Mouse (Mus musculus) left cerebral cortex, postnatal 4 days (tissue): ENCODE measurements at regions not wholly inside any gene's neighbourhood (a gene's known extent, or its start where the extent isn't known, plus 50 kb on each side); places are given as distances from the start of the nearest gene placed in this dataset.

Source experiments
- DNase-seq: peaks from one replicate; pipeline ENCODE4 v3.0.0-alpha.2; 2022
- intact Hi-C: fragments of 180-260 bp; cut with DNase I; formaldehyde crosslinking; loops from one replicate; pipeline ENCODE4 v1.15.1; 2025

DNA sequence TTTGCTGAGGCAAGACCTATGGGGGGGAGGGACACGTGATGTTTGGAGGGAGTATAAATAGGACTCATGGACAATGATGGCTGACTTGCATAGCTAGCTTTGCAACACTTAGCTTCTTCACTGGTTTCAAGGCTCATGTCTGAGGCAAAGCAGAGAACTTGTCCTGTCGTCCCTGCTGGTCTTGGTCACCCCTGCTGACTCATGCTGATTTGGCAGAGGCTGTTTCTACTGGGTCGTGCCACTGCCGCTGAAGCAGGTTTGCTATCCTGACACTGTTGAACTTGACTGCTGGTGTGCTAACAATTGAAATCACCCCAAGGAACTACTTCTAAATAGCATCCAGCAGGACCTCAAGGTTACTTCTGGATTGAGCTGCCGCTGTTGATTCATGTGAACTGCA is 329.0 kb downstream of the Cxcl12 start:
- intact Hi-C loops: no loop called here
- DNase-seq: no peak

- intact Hi-C loops: no loop called here
- DNase-seq: peak; percentile 66
Observed at GRCm38 (mm10) chr6:117497904-117498303, 329.6 kb downstream of the Cxcl12 start.

- DNase-seq: no peak
- intact Hi-C loops: no loop called here
Observed at GRCm38 (mm10) chr6:117502346-117502745, 334.0 kb downstream of the Cxcl12 start.

- DNase-seq: no peak
- intact Hi-C loops: no loop called here
Observed at GRCm38 (mm10) chr6:117504771-117505170, 336.2 kb upstream of the Zfp637 start.

GRCm38 (mm10) chr6:117505431-117505830 is 335.5 kb upstream of the Zfp637 start:
- no peak for DNase-seq
- intact Hi-C loops: no loop called here

DNA sequence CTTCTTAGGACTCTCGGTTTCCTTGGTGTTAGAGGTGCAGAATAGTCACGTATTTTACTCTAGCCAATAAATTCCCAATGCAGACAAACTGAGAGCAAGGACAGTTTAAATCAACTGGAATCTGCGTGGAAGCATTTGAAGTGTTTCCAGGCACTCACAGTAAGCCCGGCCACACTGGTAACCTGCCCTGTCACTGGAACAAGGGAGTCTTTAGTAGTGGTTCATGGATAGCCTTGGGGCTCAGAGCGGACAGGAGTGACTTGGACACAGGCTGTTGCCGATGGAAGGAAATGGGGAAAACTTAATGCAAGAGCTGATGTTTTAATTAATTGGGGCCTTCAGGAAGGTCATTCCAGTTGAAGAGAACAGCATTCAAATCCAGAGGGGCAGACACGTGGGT is 334.4 kb upstream of the Zfp637 start:
- no peak for DNase-seq
- intact Hi-C loops: no loop called here

DNA sequence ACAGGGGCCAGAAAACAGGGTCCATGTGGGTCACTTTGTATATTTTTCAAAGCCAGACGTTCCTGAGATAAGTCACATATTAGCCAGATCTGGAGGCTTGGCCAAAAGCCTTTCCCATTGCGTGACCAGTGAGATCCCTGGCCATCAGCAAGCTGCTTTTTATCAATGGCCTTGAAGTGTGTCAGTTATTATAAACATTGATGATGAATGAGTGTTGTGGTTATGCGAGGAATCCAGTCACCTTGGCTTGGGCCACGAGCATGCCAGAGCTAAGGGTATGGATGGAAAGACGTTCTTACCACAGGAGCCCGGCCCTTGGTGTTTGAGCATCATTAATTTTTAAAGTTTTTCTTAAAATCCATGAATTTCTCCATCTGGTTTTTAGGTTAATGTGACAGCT is 332.1 kb upstream of the Zfp637 start:
- intact Hi-C loops: no loop called here
- no peak for DNase-seq

DNA sequence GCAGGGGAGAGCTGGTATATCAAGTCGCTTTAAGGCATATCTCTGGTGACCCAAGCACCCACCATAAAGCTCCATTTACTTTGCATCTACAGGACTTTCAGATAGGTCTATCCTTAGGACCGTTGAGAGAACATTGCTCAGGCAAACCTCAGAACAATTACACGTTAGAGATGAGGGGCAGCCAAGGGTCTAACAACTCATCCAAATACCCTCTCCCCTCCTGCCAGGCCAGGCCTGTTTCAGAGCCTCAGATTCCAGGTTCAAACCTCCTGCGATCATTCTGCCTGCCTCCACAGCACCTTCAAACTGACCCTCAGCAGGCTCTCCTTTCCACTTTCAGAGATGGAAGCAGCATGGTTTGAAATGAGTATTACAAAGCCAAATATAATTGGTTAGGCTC is 331.0 kb upstream of the Zfp637 start:
- DNase-seq: no peak
- intact Hi-C loops: no loop called here

- no peak for DNase-seq
Observed at GRCm38 (mm10) chr6:117514831-117515230, 326.1 kb upstream of the Zfp637 start.

GRCm38 (mm10) chr6:117516906-117517305 is 324.1 kb upstream of the Zfp637 start:
- DNase-seq: no peak
- intact Hi-C loops: no loop called here

More at GRCm38 (mm10) chr6:117514831-117515230, 326.1 kb upstream of the Zfp637 start:
- intact Hi-C loops: no loop called here

DNA sequence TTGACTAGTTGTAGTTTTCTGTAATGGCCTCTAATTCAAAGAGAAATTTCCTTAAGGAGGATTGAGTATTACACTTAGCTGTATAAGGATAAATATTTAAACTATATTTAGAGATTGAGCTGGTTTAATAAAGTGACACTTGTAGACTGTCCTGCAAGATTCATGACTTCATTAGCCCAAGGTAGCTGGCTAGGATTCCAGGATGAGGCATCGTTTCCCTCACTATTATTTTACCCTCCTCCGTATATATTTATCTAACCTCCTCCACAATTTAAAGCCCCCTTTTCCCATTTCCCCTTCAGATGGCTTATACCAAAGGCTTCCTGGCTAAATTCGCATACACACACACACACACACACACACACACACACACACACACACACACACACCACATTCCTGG is 322.0 kb upstream of the Zfp637 start:
- no peak for DNase-seq
- intact Hi-C loops: no loop called here

- intact Hi-C loops: no loop called here
- DNase-seq: no peak
Observed at GRCm38 (mm10) chr6:117519466-117519865, 321.5 kb upstream of the Zfp637 start.

GRCm38 (mm10) chr6:117526161-117526935 is 314.6 kb upstream of the Zfp637 start:
- DNase-seq: no peak
- intact Hi-C loops: no loop called here

GRCm38 (mm10) chr6:117527526-117527925 is 313.5 kb upstream of the Zfp637 start:
- intact Hi-C loops: no loop called here
- no peak for DNase-seq

DNA sequence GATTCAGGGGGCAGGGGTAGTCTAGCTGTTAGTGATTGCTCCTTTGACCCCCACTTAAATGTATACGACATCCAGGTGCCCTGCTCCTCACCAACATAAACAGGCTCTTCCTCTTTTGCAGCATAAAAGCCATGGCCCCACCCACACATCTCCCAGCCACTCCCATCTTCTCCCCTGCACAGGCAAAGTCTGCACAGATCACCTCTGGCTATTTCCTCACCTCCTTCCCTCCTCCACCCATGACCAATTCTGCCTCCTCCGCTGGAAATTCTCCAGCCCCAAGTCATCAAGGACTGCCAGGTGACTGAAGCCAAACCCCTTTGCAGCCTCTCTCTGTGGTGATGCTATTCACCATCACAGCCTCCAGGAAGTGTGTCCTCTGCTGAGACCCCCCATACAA is 306.8 kb upstream of the Zfp637 start:
- intact Hi-C loops: no loop called here
- DNase-seq: no peak

DNA sequence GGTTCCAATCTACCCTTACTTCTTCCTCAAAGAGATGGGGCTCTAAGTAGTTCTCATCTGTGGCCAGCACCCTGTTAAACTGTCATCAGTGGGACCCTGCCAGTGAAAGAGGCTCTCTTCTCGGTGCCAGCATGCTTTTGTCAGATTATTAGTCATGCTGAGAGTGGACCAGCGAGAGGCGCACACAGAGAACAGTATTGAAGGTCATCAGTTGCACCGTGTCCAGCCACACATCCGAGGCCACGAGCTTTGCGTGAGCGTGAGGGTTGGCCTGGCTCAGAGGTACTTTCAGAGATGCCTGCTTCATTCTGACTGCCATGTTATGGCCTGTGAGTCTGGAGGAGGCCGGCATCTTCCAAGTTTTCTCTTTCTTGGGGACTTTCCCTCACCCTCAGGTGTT is 306.0 kb upstream of the Zfp637 start:
- intact Hi-C loops: no loop called here
- no peak for DNase-seq

- intact Hi-C loops: no loop called here
- no peak for DNase-seq
Observed at GRCm38 (mm10) chr6:117536084-117536483, 304.9 kb upstream of the Zfp637 start.

GRCm38 (mm10) chr6:117542431-117542830 is 298.5 kb upstream of the Zfp637 start:
- intact Hi-C loops: no loop called here
- DNase-seq: no peak

DNA sequence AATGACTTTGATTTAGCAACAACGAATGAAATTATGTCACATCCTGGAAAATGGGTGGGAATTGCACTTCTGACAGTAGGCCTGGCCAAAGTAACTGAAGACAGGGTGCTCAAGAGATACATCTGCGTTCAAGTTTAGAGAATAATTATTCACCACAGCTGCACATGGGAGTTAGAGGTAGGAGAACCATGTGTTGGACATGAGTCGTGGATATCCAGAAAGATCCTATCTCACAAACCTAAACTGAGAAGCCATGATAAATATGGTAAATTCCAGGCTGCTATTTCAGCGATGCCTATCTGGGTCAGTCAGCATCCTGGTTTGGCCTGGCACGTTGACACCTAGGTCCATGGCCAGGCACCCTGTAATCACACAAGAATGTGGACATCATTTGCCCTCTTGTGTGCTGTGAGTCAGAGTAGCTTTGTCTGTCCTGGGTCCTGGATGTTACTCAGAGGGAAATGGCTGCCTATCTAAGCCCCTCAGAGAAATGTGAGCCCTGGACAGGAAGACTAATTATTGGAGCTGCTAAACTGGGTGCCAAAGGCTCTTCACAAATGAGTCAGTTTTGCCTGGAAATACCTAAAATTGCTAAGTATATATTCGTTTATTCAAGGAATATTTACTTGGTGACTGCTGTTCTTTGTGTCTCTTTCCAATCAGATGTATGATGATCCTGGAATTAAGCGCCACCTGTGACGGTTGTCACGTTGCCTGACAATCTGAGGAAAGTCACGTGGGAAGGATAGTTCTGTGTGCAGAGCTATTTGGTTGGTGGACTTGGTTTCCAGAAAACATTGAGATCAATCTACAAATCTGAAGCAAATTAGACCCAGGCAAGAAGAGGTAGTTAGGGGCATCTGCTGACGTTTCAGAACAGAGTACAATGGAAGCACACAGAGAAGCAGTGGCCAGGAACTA is 296.4 kb upstream of the Zfp637 start:
- no peak for DNase-seq
- intact Hi-C loops: no loop called here

DNA sequence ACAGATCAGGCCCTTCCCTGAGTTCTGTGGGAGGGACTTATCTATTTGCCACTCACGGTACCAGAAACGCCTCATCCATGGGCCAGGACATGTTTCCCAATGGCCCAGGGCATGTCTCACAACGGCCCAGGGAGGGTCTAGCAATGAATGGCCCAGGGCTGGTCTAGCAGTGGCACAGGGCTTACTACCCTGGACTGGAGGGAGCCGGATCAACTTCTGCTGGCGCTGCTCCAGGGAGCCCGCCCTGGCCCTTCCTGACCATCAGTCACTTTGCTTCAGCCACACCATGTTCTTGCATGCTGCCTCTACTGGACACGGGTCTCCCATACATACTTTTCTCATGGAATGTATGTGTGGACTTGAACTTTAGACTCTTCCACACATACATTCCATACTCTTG is 290.1 kb upstream of the Zfp637 start:
- no peak for DNase-seq
- intact Hi-C loops: no loop called here

GRCm38 (mm10) chr6:117552006-117552667 is 288.8 kb upstream of the Zfp637 start:
- intact Hi-C loops: no loop called here
- DNase-seq: no peak
